Mouse (Mus musculus) myocyte (in vitro differentiated cells): ENCODE data around the gene Ptprcap. TPM values are rescaled to one million over a fixed set of nuclear protein-coding genes. Genes with fewer than 3 reads are reported as not detected.

ENCODE experiments used
- H3K27me3 ChIP-seq: one replicate; pipeline ENCODE4 v1.6.1; 2011; ENCODE audit not compliant: control insufficient read depth, insufficient read depth, insufficient read length
- H3K36me3 ChIP-seq: one replicate; pipeline ENCODE4 v1.6.1; 2011; ENCODE audit not compliant: control insufficient read depth, insufficient read depth
- H3K4me2 ChIP-seq: one replicate; pipeline ENCODE4 v1.6.1; 2011; ENCODE audit warnings: low read depth, control low read depth
- H3K4me3 ChIP-seq: one replicate; pipeline ENCODE4 v1.5.1; 2011; ENCODE audit warnings: mild to moderate bottlenecking, control low read depth, moderate library complexity
- H3K79me2 ChIP-seq: one replicate; pipeline ENCODE4 v1.6.1; 2011; ENCODE audit not compliant: control insufficient read depth, insufficient read depth
- H3ac ChIP-seq: one replicate; pipeline ENCODE4 v1.6.1; 2011; ENCODE audit not compliant: control insufficient read depth, insufficient read length
- CEBPB ChIP-seq: IDR thresholded peaks from 2 replicates; pipeline ENCODE4 v1.6.1; 2011; ENCODE audit warnings: mild to moderate bottlenecking, moderate library complexity; ENCODE audit not compliant: poor library complexity, insufficient read depth, severe bottlenecking
- E2F4 ChIP-seq: IDR thresholded peaks from one replicate; pipeline ENCODE4 v1.6.1; 2011; ENCODE audit warnings: mild to moderate bottlenecking, control low read depth, moderate library complexity; ENCODE audit not compliant: insufficient read depth
- MAX ChIP-seq: IDR thresholded peaks from one replicate; pipeline ENCODE4 v1.6.1; 2011; ENCODE audit warnings: low read depth, mild to moderate bottlenecking, control low read depth
- MYOD1 ChIP-seq, 3 experiments: IDR thresholded peaks; one replicate each; pipeline ENCODE4 v1.6.1; 2011; ENCODE audit warnings: control low read depth in 2 of 3, low read depth in 2 of 3, mild to moderate bottlenecking in 2 of 3, moderate library complexity in 1 of 3; ENCODE audit not compliant: insufficient read length in 2 of 3, control insufficient read depth in 1 of 3
- MYOG ChIP-seq, 3 experiments: IDR thresholded peaks; one replicate each; pipeline ENCODE4 v1.6.1; 2011; ENCODE audit warnings: control low read depth in 2 of 3, low read depth in 2 of 3, mild to moderate bottlenecking in 2 of 3; ENCODE audit not compliant: insufficient read length in 2 of 3, control insufficient read depth in 1 of 3, insufficient read depth in 1 of 3
- POLR2A ChIP-seq: IDR thresholded peaks from one replicate; pipeline ENCODE4 v1.6.1; 2011; ENCODE audit warnings: low read depth, mild to moderate bottlenecking, control low read depth, moderate library complexity; ENCODE audit not compliant: insufficient read length
- POLR2AphosphoS2 ChIP-seq: IDR thresholded peaks from one replicate; pipeline ENCODE4 v1.6.1; 2011; ENCODE audit warnings: low read depth, control low read depth; ENCODE audit not compliant: insufficient read length
- REST ChIP-seq: IDR thresholded peaks from one replicate; pipeline ENCODE4 v1.6.1; 2011; ENCODE audit warnings: mild to moderate bottlenecking, control low read depth, moderate library complexity; ENCODE audit not compliant: insufficient read depth, insufficient read length
- SRF ChIP-seq: IDR thresholded peaks from one replicate; pipeline ENCODE4 v1.6.1; 2011; ENCODE audit warnings: low read depth; ENCODE audit not compliant: control insufficient read depth, insufficient read length
- TCF12 ChIP-seq: IDR thresholded peaks from one replicate; pipeline ENCODE4 v1.6.1; 2011; ENCODE audit warnings: mild to moderate bottlenecking, control low read depth; ENCODE audit not compliant: poor library complexity, insufficient read depth, severe bottlenecking
- TCF3 ChIP-seq: IDR thresholded peaks from one replicate; pipeline ENCODE4 v1.6.1; 2011; ENCODE audit warnings: low read depth, control low read depth; ENCODE audit not compliant: insufficient read length
- USF1 ChIP-seq: IDR thresholded peaks from one replicate; pipeline ENCODE4 v1.6.1; 2011; ENCODE audit warnings: low read depth, mild to moderate bottlenecking, control low read depth, moderate library complexity
- polyA plus RNA-seq: library from polyadenylated mRNA; unstranded; fragments of >200 nt; fragmentation: generic; extraction: Trizol; gene quantifications from one replicate; pipeline ENCODE4 v1.2.1, GENCODE M21; 2012; ENCODE audit warnings: missing spikeins

Gene Ptprcap
- polyA plus RNA-seq, 1 experiment = 4.9 TPM

- Histone ChIP-seq H3K36me3 (peaks cover 16% of the 10 kb centered on the region), H3K4me2 (peak within 1 kb of the TSS; percentile 75), H3K27me3 (no peaks in the 10 kb centered on the region), H3K4me3 (peak within 1 kb of the TSS; percentile 94), H3ac (peak within 1 kb of the TSS; percentile 73), H3K79me2 (peaks cover 18% of the 10 kb centered on the region)
- no peak for TF ChIP-seq TCF3
- no peak for TF ChIP-seq MYOG (IDR thresholded peaks at IDR 0.05; ENCODE audit: control insufficient read depth in 1 of 3, insufficient read depth in 1 of 3, insufficient read length in 2 of 3, low read depth in 2 of 3)
- no peak for TF ChIP-seq USF1
- TF ChIP-seq MYOD1 (IDR thresholded peaks at IDR 0.05; ENCODE audit: control insufficient read depth in 1 of 3, insufficient read length in 2 of 3, low read depth in 2 of 3) = no peak
- no peak for TF ChIP-seq POLR2A
- no peak for TF ChIP-seq E2F4
- TF ChIP-seq CEBPB = no peak
- no peak for TF ChIP-seq POLR2AphosphoS2
- TF ChIP-seq MAX = no peak
- TF ChIP-seq TCF12 = no peak
- no peak for TF ChIP-seq REST
- no peak for TF ChIP-seq SRF
Measured at GRCm38 (mm10) chr19:4190831-4191334, 37.5 kb downstream of the Ptprcap start, which contains the start of gene Tbc1d10c. TSS of gene Tbc1d10c (minus strand) at chr19:4191284.

- H3K79me2 ChIP-seq = peaks cover 18% of the 10 kb centered on the region
- H3K36me3 ChIP-seq = peaks cover 18% of the 10 kb centered on the region
- no peak for TF ChIP-seq USF1
- peak in 1 of 3 experiments; percentile 7 for TF ChIP-seq MYOD1 (IDR thresholded peaks at IDR 0.05; ENCODE audit: control insufficient read depth in 1 of 3, insufficient read length in 2 of 3, low read depth in 2 of 3)
- no peak for TF ChIP-seq MYOG (IDR thresholded peaks at IDR 0.05; ENCODE audit: control insufficient read depth in 1 of 3, insufficient read depth in 1 of 3, insufficient read length in 2 of 3, low read depth in 2 of 3)
- TF ChIP-seq CEBPB = no peak
- no peak for TF ChIP-seq SRF
- no peak for TF ChIP-seq TCF3
- TF ChIP-seq POLR2AphosphoS2 = peak; percentile 91
- no peak for TF ChIP-seq TCF12
- peak; percentile 90 for TF ChIP-seq POLR2A
- TF ChIP-seq REST = no peak
- no peak for TF ChIP-seq MAX
- TF ChIP-seq E2F4 = no peak
- peak within 1 kb of the TSS; percentile 99 for H3K4me2 ChIP-seq
- H3K27me3 ChIP-seq = no peaks in the 10 kb centered on the region
- H3K4me3 ChIP-seq = peak within 1 kb of the TSS; percentile 94
- peak within 1 kb of the TSS; percentile 73 for H3ac ChIP-seq
Measured at GRCm38 (mm10) chr19:4191528-4192250, 38.3 kb downstream of the Ptprcap start, which contains the start of gene Ppp1ca. TSS of gene Ppp1ca (plus strand) at chr19:4192065.

- Histone ChIP-seq H3K4me2 (peak overlapping the region; percentile 99), H3K79me2 (peaks cover 18% of the 10 kb centered on the region), H3K4me3 (peak overlapping the region; percentile 94), H3ac (peak overlapping the region; percentile 73), H3K27me3 (no peaks in the 10 kb centered on the region), H3K36me3 (peaks cover 21% of the 10 kb centered on the region)
- no peak for TF ChIP-seq POLR2A
- TF ChIP-seq REST = no peak
- TF ChIP-seq TCF12 = no peak
- no peak for TF ChIP-seq MYOG (IDR thresholded peaks at IDR 0.05; ENCODE audit: control insufficient read depth in 1 of 3, insufficient read depth in 1 of 3, insufficient read length in 2 of 3, low read depth in 2 of 3)
Measured at GRCm38 (mm10) chr19:4192251-4192985, 39.0 kb downstream of the Ptprcap start.

GRCm38 (mm10) chr19:4193129-4193528 lies 39.7 kb downstream of the Ptprcap start:
- Histone ChIP-seq H3K36me3 (peaks cover 23% of the 10 kb centered on the region), H3ac (peak overlapping the region; percentile 73), H3K4me3 (peak overlapping the region; percentile 94), H3K79me2 (peaks cover 18% of the 10 kb centered on the region), H3K27me3 (no peaks in the 10 kb centered on the region), H3K4me2 (peak overlapping the region; percentile 99)
- TF ChIP-seq REST (no peak), POLR2AphosphoS2 (no peak), TCF3 (no peak), TCF12 (no peak), MAX (no peak), SRF (no peak), CEBPB (no peak), POLR2A (no peak), MYOD1 (IDR thresholded peaks at IDR 0.05; ENCODE audit: control insufficient read depth in 1 of 3, insufficient read length in 2 of 3, low read depth in 2 of 3) (no peak), USF1 (no peak), E2F4 (no peak), MYOG (IDR thresholded peaks at IDR 0.05; ENCODE audit: control insufficient read depth in 1 of 3, insufficient read depth in 1 of 3, insufficient read length in 2 of 3, low read depth in 2 of 3) (no peak)
